Mouse (Mus musculus) megakaryocyte, adult 5-6 weeks (primary cell): ENCODE results near the gene Glud1. TPM values are rescaled to one million over a fixed set of nuclear protein-coding genes. Genes with fewer than 3 reads are reported as not detected.

ENCODE experiments used
- ATAC-seq: 2 replicates; pipeline ENCODE4 v1.8.0; 2016; ENCODE audit warnings: mild to moderate bottlenecking, inconsistent platforms; ENCODE audit not compliant: poor library complexity, severe bottlenecking
- total RNA-seq, 2 experiments: library from RNA; stranded (forward) in 1 of 2; stranded (reverse) in 1 of 2; fragments of 153-499, 151-499 nt in 1 of 2; fragments of 221-1000, 200-1000 nt in 1 of 2; gene quantifications; 2 replicates each; pipeline versions ENCODE4 v1.2.3 to v1.2.4; 2015 to 2017

Glud1 gene
- total RNA-seq, 2 experiments from 2014 or later: 308 to 395 TPM

DNA sequence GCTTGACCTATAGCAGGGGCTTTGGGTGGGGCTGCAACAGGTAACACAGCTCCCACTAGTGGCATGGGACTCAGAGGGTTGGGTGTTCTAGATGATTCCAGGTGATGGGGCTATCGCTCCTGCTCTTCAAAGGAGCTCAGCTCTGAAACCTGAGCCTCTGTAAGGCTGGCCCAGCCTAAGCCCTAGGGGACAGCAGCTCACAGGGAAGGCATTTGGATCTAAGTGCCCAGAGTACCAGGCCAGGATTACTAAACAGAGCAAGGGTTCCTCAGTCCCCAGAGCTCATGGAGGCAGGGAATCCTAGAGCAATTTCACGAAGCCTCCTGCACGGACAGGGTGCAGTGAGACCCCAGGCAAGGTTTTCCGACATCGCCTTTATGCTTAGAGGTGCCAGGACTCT, 65.4 kb downstream of the Glud1 start:
- ATAC-seq: no peak

DNA sequence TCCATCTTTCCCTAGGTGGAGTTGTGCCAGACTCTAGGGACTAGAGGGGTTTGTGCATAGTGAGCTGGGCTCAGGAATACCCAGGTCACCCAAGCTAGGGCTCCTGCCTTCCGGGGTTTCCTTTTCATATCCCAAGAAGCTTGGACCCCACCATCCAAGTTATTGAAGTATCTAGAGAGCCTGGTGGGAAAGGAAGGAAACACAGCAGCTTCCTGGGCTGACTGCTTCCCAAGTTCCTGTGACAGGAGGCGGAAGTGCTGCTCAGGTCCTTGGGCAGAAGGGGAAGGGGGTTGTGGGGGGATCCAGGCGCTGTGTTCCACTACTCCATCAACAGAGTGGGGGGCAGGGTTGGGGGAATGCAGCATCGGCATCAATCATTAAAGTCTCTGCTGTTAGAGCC, 66.6 kb downstream of the Glud1 start:
- ATAC-seq: no peak

DNA sequence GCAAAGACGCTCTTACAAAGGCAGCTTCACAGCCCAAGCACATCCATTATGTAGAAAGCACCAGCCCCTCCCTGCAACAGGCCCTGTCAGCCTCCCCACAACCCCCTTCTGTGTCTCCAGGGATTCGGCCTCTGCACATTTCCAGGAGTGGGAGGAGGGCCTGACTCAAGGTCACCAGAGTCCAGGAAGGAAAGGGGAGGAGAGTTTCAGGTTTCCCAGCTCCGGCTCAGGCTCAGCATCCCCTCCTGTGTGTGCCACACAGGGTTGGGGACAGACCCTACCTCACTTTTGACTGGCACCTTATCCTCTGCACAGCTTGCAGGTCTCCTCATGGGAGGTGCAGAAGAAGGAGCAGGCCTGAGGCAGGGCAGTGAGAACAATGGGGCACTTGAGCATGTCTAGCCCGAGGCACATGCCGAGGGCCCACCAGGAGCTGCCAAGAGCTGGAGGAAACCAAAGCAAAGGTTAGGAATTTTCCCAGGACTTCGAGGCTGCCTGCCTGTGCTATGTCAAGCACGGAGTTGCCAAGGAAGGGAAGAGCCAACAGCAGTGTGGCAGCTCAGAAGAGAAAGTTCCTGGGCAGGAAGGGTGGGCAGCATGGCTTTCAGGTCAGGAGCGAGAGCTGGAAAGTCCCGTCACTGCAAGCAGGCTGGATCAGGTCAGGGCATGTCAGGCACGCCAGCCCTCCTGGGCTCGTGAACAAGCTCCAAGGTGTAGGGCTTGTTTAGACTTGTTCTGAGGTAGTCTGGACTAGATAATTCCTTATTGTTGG, 68.2 kb downstream of the Glud1 start:
- no peak for ATAC-seq

DNA sequence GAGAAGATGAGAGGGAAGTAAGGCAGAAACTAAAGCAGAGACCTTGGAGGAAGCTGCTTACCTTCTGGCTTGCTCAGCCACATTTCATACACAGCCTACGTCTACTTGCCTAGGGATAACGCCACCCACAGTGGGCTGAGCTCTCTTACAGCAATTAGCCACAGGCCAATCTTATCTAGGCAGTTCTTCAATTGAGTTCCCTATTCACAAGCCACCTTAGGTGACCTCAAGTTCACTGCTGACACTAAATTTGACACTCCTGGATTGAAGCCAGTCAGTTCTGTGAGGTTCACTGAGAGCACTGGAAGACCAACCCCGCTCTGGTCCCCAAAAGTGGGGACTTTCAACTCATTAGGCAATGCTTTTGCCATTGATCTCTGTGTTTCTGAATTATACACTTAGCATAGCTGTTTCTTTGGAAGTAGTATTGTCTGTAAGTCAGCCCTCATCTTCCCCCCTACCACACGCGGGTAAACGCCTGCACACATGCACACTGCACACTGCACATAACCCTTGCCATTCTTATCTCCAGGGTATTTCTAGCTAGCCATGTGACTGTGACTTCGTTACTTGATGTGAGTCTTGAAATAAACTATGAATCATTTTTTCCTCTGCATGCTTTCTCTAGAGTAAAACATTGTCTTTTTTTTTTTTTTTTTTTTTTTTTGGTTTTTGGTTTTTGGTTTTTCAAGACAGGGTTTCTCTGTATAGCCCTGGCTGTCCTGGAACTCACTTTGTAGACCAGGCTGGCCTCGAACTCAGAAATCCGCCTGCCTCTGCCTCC, 72.6 kb downstream of the Glud1 start:
- no peak for ATAC-seq

DNA sequence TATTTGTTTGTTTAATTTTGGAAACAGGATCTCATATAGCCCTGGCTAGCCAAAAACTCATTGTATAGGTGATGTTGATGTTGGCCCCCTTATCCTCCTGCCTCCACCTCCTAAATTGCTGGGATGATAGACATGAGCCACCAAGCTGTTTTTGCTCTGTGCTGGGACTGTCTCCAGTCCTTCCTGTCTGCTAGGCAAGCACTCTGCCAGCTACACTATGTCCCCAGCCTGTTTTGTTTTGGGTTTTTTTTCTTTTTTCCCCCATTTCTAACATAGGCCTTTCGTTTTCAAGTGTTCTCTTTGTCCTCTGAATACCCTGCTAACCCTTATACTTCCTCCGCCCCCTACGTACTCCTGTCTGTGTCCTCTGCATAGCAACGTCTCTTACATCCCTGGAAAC, 82.8 kb downstream of the Glud1 start:
- ATAC-seq: no peak

Other genes starting within 250 kb of the Glud1 start
- not detected in 2 replicates for gene Anxa8, start 224.7 kb upstream of the Glud1 start, total RNA-seq (2015)
- not detected in 2 replicates for gene Anxa8, start 224.7 kb upstream of the Glud1 start, total RNA-seq (2017)
- gene A630023A22Rik, start 208.0 kb upstream of the Glud1 start, total RNA-seq (2015): not detected in 2 replicates
- not detected in 2 replicates for gene A630023A22Rik, start 208.0 kb upstream of the Glud1 start, total RNA-seq (2017)
- not detected in 2 replicates for gene Npy4r, start 158.2 kb upstream of the Glud1 start, total RNA-seq (2015)
- gene Npy4r, start 158.2 kb upstream of the Glud1 start, total RNA-seq (2017): not detected in 2 replicates
- not detected in 2 replicates for gene Gprin2, start 109.1 kb upstream of the Glud1 start, total RNA-seq (2015)
- not detected in 2 replicates for gene Gprin2, start 109.1 kb upstream of the Glud1 start, total RNA-seq (2017)
- gene Syt15, start 91.1 kb upstream of the Glud1 start, total RNA-seq (2015): not detected in 2 replicates
- gene Syt15, start 91.1 kb upstream of the Glud1 start, total RNA-seq (2017): not detected in 2 replicates
- 11.5 and 13.4 TPM in 2 replicates for gene Shld2, start 234 bp upstream of the Glud1 start, total RNA-seq (2015)
- gene Shld2, start 234 bp upstream of the Glud1 start, total RNA-seq (2017): 12.9 and 14.6 TPM in 2 replicates
- not detected in 2 replicates for gene Fam25c, start 44.7 kb downstream of the Glud1 start, total RNA-seq (2015)
- not detected in 2 replicates for gene Fam25c, start 44.7 kb downstream of the Glud1 start, total RNA-seq (2017)
- not detected in 2 replicates for gene Sncg, start 64.1 kb downstream of the Glud1 start, total RNA-seq (2015)
- not detected in 2 replicates for gene Sncg, start 64.1 kb downstream of the Glud1 start, total RNA-seq (2017)
- gene Mmrn2, start 64.7 kb downstream of the Glud1 start, total RNA-seq (2015): not detected in 2 replicates
- not detected in 2 replicates for gene Mmrn2, start 64.7 kb downstream of the Glud1 start, total RNA-seq (2017)
- 2.5 and 3.2 TPM in 2 replicates for gene Bmpr1a, start 192.6 kb downstream of the Glud1 start, total RNA-seq (2015)
- 2.3 and 2.6 TPM in 2 replicates for gene Bmpr1a, start 192.6 kb downstream of the Glud1 start, total RNA-seq (2017)
- not detected in 2 replicates for gene 9230112D13Rik, start 212.1 kb downstream of the Glud1 start, total RNA-seq (2015)
- not detected in 2 replicates for gene 9230112D13Rik, start 212.1 kb downstream of the Glud1 start, total RNA-seq (2017)